Mouse (Mus musculus) C3H10T1/2 (cell line): ENCODE data around the gene Fmo1. TPM values are rescaled to one million over a fixed set of nuclear protein-coding genes. Genes with fewer than 3 reads are reported as not detected.

ENCODE experiments used
- polyA plus RNA-seq, 2 experiments: library from polyadenylated mRNA; unstranded; fragments of >200 nt; fragmentation: generic; extraction: Trizol; gene quantifications; one replicate each; pipeline ENCODE4 v1.2.1; 2012; ENCODE audit warnings: missing spikeins in 2 of 2

The Fmo1 gene
- polyA plus RNA-seq: 1 to 10 TPM in 1 of 2 experiments, under 1 TPM in 1; 0.05 to 3.7 TPM

GRCm38 (mm10) chr1:162866280-162866681 is at the start of gene Fmo1:
Gene Fmo1 (minus strand): TSS chr1:162866610.

GRCm38 (mm10) chr1:162897838-162898811 is 31.7 kb upstream of the Fmo1 start, which contains the start of gene Fmo2:
Gene Fmo2 (minus strand): TSS chr1:162898726.

GRCm38 (mm10) chr1:162813836-162814156 is 52.6 kb downstream of the Fmo1 start, which contains the start of gene Fmo4:
Gene Fmo4 (minus strand): TSS chr1:162813972.

Other genes starting within 250 kb of the Fmo1 start
- gene Myoc, start 227.5 kb downstream of the Fmo1 start, polyA plus RNA-seq: under 1 TPM; 0.01 to 0.08 TPM
- not detected for gene Myocos, start 208.4 kb downstream of the Fmo1 start, polyA plus RNA-seq
- gene Prrc2c, start 126.1 kb downstream of the Fmo1 start, polyA plus RNA-seq: 10 to 100 TPM in 1 of 2 experiments, 1 to 10 TPM in 1; 2.9 to 22.0 TPM
- gene Fmo4, start 52.6 kb downstream of the Fmo1 start, polyA plus RNA-seq: under 1 TPM in 1 of 2 experiments, not detected in 1; 0.13 TPM
- under 1 TPM in 1 of 2 experiments, not detected in 1; 0.07 TPM for gene Fmo2, start 32.1 kb upstream of the Fmo1 start, polyA plus RNA-seq
- under 1 TPM in 1 of 2 experiments, not detected in 1; 0.06 TPM for gene Fmo6, start 70.9 kb upstream of the Fmo1 start, polyA plus RNA-seq
- gene Fmo3, start 117.9 kb upstream of the Fmo1 start, polyA plus RNA-seq: under 1 TPM in 1 of 2 experiments, not detected in 1; 0.04 TPM
- under 1 TPM in 1 of 2 experiments, not detected in 1; 0.02 TPM for gene Mroh9, start 219.1 kb upstream of the Fmo1 start, polyA plus RNA-seq